In genomic region chr1:59615021-59615420, GRCm38 (mm10) we compare ENCODE assay signal across 32 mouse cellular contexts.
"Had no signal": no experiment of that assay in that cellular context is flagged by ENCODE, and none has a peak within 500 bp of the region (broad histone marks: within the 10 kb centered on the region; RNA-seq: fewer than 3 reads in every experiment).

No protein-coding gene starts in this region.

- H3K36me3 ChIP-seq: limb, embryonic 10.5 days; limb, embryonic 12.5 days; limb, embryonic 13.5 days; limb, embryonic 15.5 days; liver, embryonic 12.5 days; liver, embryonic 13.5 days; liver, embryonic 15.5 days; lung, embryonic 15.5 days; midbrain, embryonic 10.5 days; midbrain, embryonic 12.5 days; midbrain, embryonic 13.5 days; midbrain, embryonic 15.5 days; neural tube, embryonic 12.5 days had no signal

- H3K27ac ChIP-seq: limb, embryonic 10.5 days; limb, embryonic 12.5 days; limb, embryonic 13.5 days; limb, embryonic 15.5 days; liver, embryonic 12.5 days; liver, embryonic 13.5 days; liver, embryonic 14.5 days; liver, embryonic 15.5 days; lung, embryonic 15.5 days; macrophage; midbrain, embryonic 12.5 days; midbrain, embryonic 13.5 days; midbrain, embryonic 15.5 days; neural tube, embryonic 12.5 days had no signal

- H3K27me3 ChIP-seq: limb, embryonic 12.5 days; limb, embryonic 13.5 days; limb, embryonic 15.5 days; liver, embryonic 12.5 days; liver, embryonic 13.5 days; liver, embryonic 15.5 days; lung, embryonic 15.5 days; midbrain, embryonic 12.5 days; midbrain, embryonic 13.5 days; midbrain, embryonic 15.5 days; neural tube, embryonic 12.5 days had no signal

- H3K4me1 ChIP-seq: limb, embryonic 12.5 days; limb, embryonic 13.5 days; limb, embryonic 15.5 days; liver, embryonic 12.5 days; liver, embryonic 13.5 days; liver, embryonic 15.5 days; lung, embryonic 15.5 days; midbrain, embryonic 12.5 days; midbrain, embryonic 13.5 days; midbrain, embryonic 15.5 days; neural tube, embryonic 12.5 days had no signal

- ATAC-seq: liver, embryonic 12.5 days; liver, postnatal 0 days; lung, postnatal 0 days; midbrain, embryonic 13.5 days; midbrain, embryonic 15.5 days; midbrain, embryonic 16.5 days had no signal

- H3K9ac ChIP-seq: limb, embryonic 12.5 days; limb, embryonic 13.5 days; limb, embryonic 15.5 days; liver, embryonic 12.5 days; liver, embryonic 13.5 days; liver, embryonic 14.5 days; liver, embryonic 15.5 days; liver, postnatal 0 days; lung, embryonic 14.5 days; lung, embryonic 15.5 days; midbrain, embryonic 12.5 days; midbrain, embryonic 13.5 days; midbrain, embryonic 15.5 days; neural tube, embryonic 12.5 days had no signal

- H3K9me3 ChIP-seq: limb, embryonic 10.5 days; limb, embryonic 12.5 days; limb, embryonic 13.5 days; limb, embryonic 15.5 days; liver, embryonic 12.5 days; liver, embryonic 13.5 days; liver, embryonic 15.5 days; lung, embryonic 15.5 days; midbrain, embryonic 10.5 days; midbrain, embryonic 12.5 days; midbrain, embryonic 13.5 days; midbrain, embryonic 15.5 days; neural tube, embryonic 12.5 days had no signal

- DNase-seq: left cerebral cortex, postnatal 4 days; liver; liver, embryonic 13.5 days; liver, postnatal 0 days; lung, adult 18-20 months; lung, adult 2 months; lung, embryonic 14.5 days; lung, postnatal 10 days; lung, postnatal 14 days; lung, postnatal 36 days; lung, postnatal 4 days; midbrain, embryonic 14.5 days had no signal

- H3K4me2 ChIP-seq: limb, embryonic 12.5 days; limb, embryonic 13.5 days; limb, embryonic 15.5 days; liver, embryonic 11.5 days; liver, embryonic 12.5 days; liver, embryonic 13.5 days; liver, embryonic 15.5 days; lung, embryonic 14.5 days; lung, embryonic 15.5 days; midbrain, embryonic 11.5 days; midbrain, embryonic 12.5 days; midbrain, embryonic 13.5 days; midbrain, embryonic 15.5 days; neural tube, embryonic 12.5 days had no signal

- H3K4me3 ChIP-seq: limb, embryonic 10.5 days; limb, embryonic 12.5 days; limb, embryonic 13.5 days; limb, embryonic 15.5 days; liver, embryonic 12.5 days; liver, embryonic 13.5 days; liver, embryonic 15.5 days; lung, embryonic 15.5 days; megakaryocyte, embryonic 14.5 days; midbrain, embryonic 10.5 days; midbrain, embryonic 12.5 days; midbrain, embryonic 13.5 days; midbrain, embryonic 15.5 days; myocyte; neural tube, embryonic 12.5 days had no signal
